Mouse (Mus musculus) thymus, postnatal 10 days (tissue): Measurements from ENCODE around the gene Klrb1a.
"Not testable (repeated sequence)": the region's sequence is repeated elsewhere in the genome, so short reads cannot be mapped to it uniquely, and the experiment has no call there.

Source experiments
- DNase-seq, 2 experiments: peaks; one replicate each; pipeline ENCODE4 v3.0.0; 2021; ENCODE audit warnings: low spot score in 2 of 2

Klrb1a gene

GRCm38 (mm10) chr6:128623433-128623832 is at the start of gene Klrb1a:
TSS of gene Klrb1a (minus strand) at chr6:128623533.
- not testable (repeated sequence) for DNase-seq

- DNase-seq, result no peak
These were observed 46.6 kb upstream of the Klrb1a start for GRCm38 (mm10) chr6:128669936-128670335.

- DNase-seq, result no peak
These were observed 38.9 kb upstream of the Klrb1a start, which contains the start of gene Clec2h for GRCm38 (mm10) chr6:128662206-128662605. TSS of gene Clec2h (plus strand) at chr6:128662385.

GRCm38 (mm10) chr6:128661249-128661648 is 37.9 kb upstream of the Klrb1a start:
- DNase-seq, result no peak

GRCm38 (mm10) chr6:128652938-128653337 is 29.6 kb upstream of the Klrb1a start:
- DNase-seq, result no peak

GRCm38 (mm10) chr6:128650827-128651226 is 27.5 kb upstream of the Klrb1a start:
- not testable (repeated sequence) for DNase-seq

- no peak for DNase-seq
These were observed 26.9 kb upstream of the Klrb1a start for GRCm38 (mm10) chr6:128650187-128650586.

GRCm38 (mm10) chr6:128649681-128650080 is 26.3 kb upstream of the Klrb1a start:
- DNase-seq, result no peak

- DNase-seq, result not testable (repeated sequence)
These were observed 22.4 kb upstream of the Klrb1a start for GRCm38 (mm10) chr6:128645708-128646107.

- DNase-seq, result not testable (repeated sequence)
These were observed 21.4 kb upstream of the Klrb1a start for GRCm38 (mm10) chr6:128644694-128645093.

GRCm38 (mm10) chr6:128643999-128644398 is 20.7 kb upstream of the Klrb1a start:
- no peak for DNase-seq

- no peak for DNase-seq
These were observed 17.9 kb upstream of the Klrb1a start for GRCm38 (mm10) chr6:128641116-128641716.

- DNase-seq, result no peak
These were observed 17.3 kb upstream of the Klrb1a start for GRCm38 (mm10) chr6:128640673-128641072.

- DNase-seq, result not testable (repeated sequence)
These were observed 7.9 kb upstream of the Klrb1a start for GRCm38 (mm10) chr6:128630912-128631905.

- peak; percentile 5 to 22 for DNase-seq
These were observed 6.7 kb upstream of the Klrb1a start for GRCm38 (mm10) chr6:128629771-128630739.

- not testable (repeated sequence) for DNase-seq
These were observed 1.9 kb upstream of the Klrb1a start for GRCm38 (mm10) chr6:128625246-128625645.

- DNase-seq, result no peak
These were observed 1.1 kb upstream of the Klrb1a start for GRCm38 (mm10) chr6:128624425-128624824.

- DNase-seq, result no peak
These were observed 600 bp downstream of the Klrb1a start for GRCm38 (mm10) chr6:128622733-128623132.

GRCm38 (mm10) chr6:128606350-128606749 is 17.0 kb downstream of the Klrb1a start:
- DNase-seq, result no peak

GRCm38 (mm10) chr6:128604512-128604911 is 18.8 kb downstream of the Klrb1a start:
- DNase-seq, result no peak

- DNase-seq, result no peak
These were observed 20.7 kb downstream of the Klrb1a start for GRCm38 (mm10) chr6:128602463-128603201.
